Mouse (Mus musculus) forebrain, embryonic 10.5 days (tissue): Measurements from ENCODE around the gene Olfr733. TPM values are rescaled to one million over a fixed set of nuclear protein-coding genes. Genes with fewer than 3 reads are reported as not detected.

ENCODE experiments used
- DNase-seq: peaks from one replicate; pipeline ENCODE4 v3.0.0-alpha.2; 2017; ENCODE audit warnings: low spot score; ENCODE audit errors: extremely low spot score
- H3K27ac ChIP-seq: fragments of 300-500 bp; sonication (generic); 2 replicates; pipeline ENCODE4 v1.5.1; 2016; ENCODE audit warnings: mild to moderate bottlenecking
- H3K27me3 ChIP-seq: fragments of 300-500 bp; sonication (generic); 2 replicates; pipeline ENCODE4 v1.6.1; 2016; ENCODE audit warnings: mild to moderate bottlenecking; ENCODE audit not compliant: poor library complexity, severe bottlenecking
- H3K36me3 ChIP-seq: fragments of 300-500 bp; sonication (generic); replicated peaks from 2 replicates; pipeline ENCODE4 v1.6.1; 2016; ENCODE audit warnings: mild to moderate bottlenecking, moderate library complexity
- H3K4me1 ChIP-seq: fragments of 300-500 bp; sonication (generic); 2 replicates; pipeline ENCODE4 v1.6.1; 2016
- H3K4me3 ChIP-seq: fragments of 300-500 bp; sonication (generic); 2 replicates; pipeline ENCODE4 v1.5.1; 2016; ENCODE audit warnings: mild to moderate bottlenecking, moderate library complexity
- H3K9me3 ChIP-seq: fragments of 300-500 bp; sonication (generic); 2 replicates; pipeline ENCODE4 v1.6.1; 2016; ENCODE audit warnings: mild to moderate bottlenecking, moderate library complexity
- WGBS: fragments of 180-500 bp; shearing (Covaris S2); methylation state at CpG from one replicate; pipeline ENCODE4 v1.1.7; 2016; 5-methylcytosine and 5-hydroxymethylcytosine counted together
- polyA plus RNA-seq: library from polyadenylated mRNA; unstranded; fragments of >200 nt; fragmentation: Nextera tagmentation; extraction: Ambion mirVana; gene quantifications from 2 replicates; pipeline ENCODE4 v1.2.1, GENCODE M21; 2016

The Olfr733 gene
- not detected in 2 replicates for polyA plus RNA-seq

DNA sequence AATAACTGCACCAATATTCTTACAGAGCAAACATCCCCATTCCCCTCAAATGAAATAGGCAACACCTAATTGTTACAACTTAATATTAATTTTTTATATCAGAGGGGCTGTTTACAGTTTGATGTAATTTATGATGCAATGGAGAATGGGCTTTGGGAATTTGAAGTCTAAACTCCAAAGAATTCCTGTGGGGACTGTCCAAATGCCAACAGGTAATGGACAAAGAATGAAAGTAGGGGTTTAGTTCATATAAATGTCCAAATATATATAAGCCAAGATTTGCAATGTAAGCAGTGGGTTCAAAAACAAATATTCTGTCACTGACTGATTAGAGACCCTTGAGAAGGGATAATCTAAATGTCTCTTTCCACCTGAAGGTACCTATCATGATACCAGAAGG, at the start of gene Olfr733:
Gene Olfr733 (minus strand): TSS at position 101 of the 400 bp plus-strand sequence.
- Histone ChIP-seq H3K4me1 (no peaks in the 10 kb centered on the region), H3K9me3 (no peaks in the 10 kb centered on the region; the same call in 1 of the 2 replicates), H3K36me3 (no peaks in the 10 kb centered on the region), H3K27ac (no peak within 1 kb of the TSS), H3K27me3 (no peaks in the 10 kb centered on the region), H3K4me3 (no peak within 1 kb of the TSS)
- no peak for DNase-seq

GRCm38 (mm10) chr14:50348796-50349195, 47.5 kb upstream of the Olfr733 start, which contains the start of gene Olfr735:
TSS of gene Olfr735 (minus strand) at chr14:50348872.
- Histone ChIP-seq H3K27me3 (no peaks in the 10 kb centered on the region), H3K4me1 (no peaks in the 10 kb centered on the region)
- 92% methylated on average over 2 of the region's 2 CpGs for WGBS

DNA sequence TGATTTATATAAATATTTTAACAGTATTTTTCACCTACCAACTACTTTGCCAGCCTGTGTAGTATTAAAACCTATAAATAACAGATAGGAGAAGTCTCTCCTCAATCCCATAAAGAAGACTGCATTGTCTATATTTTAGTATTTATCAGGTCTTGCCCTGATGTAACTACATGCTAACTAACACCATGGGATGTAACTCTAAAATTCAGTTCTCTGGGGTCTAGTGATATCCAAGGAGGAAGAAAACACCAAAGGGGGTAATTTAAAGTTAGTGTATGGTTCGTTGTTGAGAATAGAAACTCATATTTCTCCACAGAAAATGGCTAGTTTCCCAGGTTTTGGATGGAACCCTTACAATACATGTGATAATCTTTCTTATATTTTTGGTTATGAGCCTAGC, 25.3 kb upstream of the Olfr733 start, which contains the start of gene Olfr734:
Gene Olfr734 (minus strand): TSS at position 101 of the 400 bp plus-strand sequence.
- Histone ChIP-seq H3K36me3 (no peaks in the 10 kb centered on the region), H3K4me1 (no peaks in the 10 kb centered on the region), H3K4me3 (no peak within 1 kb of the TSS), H3K9me3 (no peaks in the 10 kb centered on the region), H3K27ac (no peak within 1 kb of the TSS), H3K27me3 (no peaks in the 10 kb centered on the region)
- no peak for DNase-seq
- WGBS, result 86% methylated on average over 1 of the region's 1 CpGs

More at GRCm38 (mm10) chr14:50348796-50349195, 47.5 kb upstream of the Olfr733 start, which contains the start of gene Olfr735:
- H3K9me3 ChIP-seq, result no peaks in the 10 kb centered on the region
- no peaks in the 10 kb centered on the region for H3K36me3 ChIP-seq
- no peak for DNase-seq
- no peak within 1 kb of the TSS for H3K4me3 ChIP-seq
- H3K27ac ChIP-seq, result no peak within 1 kb of the TSS

- DNase-seq, result no peak
- 85% methylated on average over 1 of the region's 1 CpGs for WGBS
- Histone ChIP-seq H3K4me1 (no peaks in the 10 kb centered on the region), H3K9me3 (no peaks in the 10 kb centered on the region), H3K27ac (no peak within 1 kb of the TSS), H3K36me3 (no peaks in the 10 kb centered on the region), H3K4me3 (no peak within 1 kb of the TSS), H3K27me3 (no peaks in the 10 kb centered on the region)
Observed at GRCm38 (mm10) chr14:50284106-50284505, 17.2 kb downstream of the Olfr733 start, which contains the start of gene Olfr732. TSS of gene Olfr732 (minus strand) at chr14:50284206.

Other genes starting within 250 kb of the Olfr733 start
- gene Olfr726, start 210.6 kb downstream of the Olfr733 start, polyA plus RNA-seq, result not detected in 2 replicates
- gene Olfr727, start 178.3 kb downstream of the Olfr733 start, polyA plus RNA-seq, result not detected in 2 replicates
- gene Olfr728, start 158.8 kb downstream of the Olfr733 start, polyA plus RNA-seq, result not detected in 2 replicates
- gene Olfr729, start 148.6 kb downstream of the Olfr733 start, polyA plus RNA-seq, result not detected in 2 replicates
- gene Olfr730, start 113.3 kb downstream of the Olfr733 start, polyA plus RNA-seq, result not detected in 2 replicates
- gene Olfr731, start 59.7 kb downstream of the Olfr733 start, polyA plus RNA-seq, result not detected in 2 replicates
- gene Olfr732, start 17.3 kb downstream of the Olfr733 start, polyA plus RNA-seq, result not detected in 2 replicates
- not detected in 2 replicates for gene Olfr734, start 25.2 kb upstream of the Olfr733 start, polyA plus RNA-seq
- not detected in 2 replicates for gene Olfr735, start 47.4 kb upstream of the Olfr733 start, polyA plus RNA-seq
- gene Tlr11, start 56.4 kb upstream of the Olfr733 start, polyA plus RNA-seq, result not detected in 2 replicates
- gene Olfr736, start 79.6 kb upstream of the Olfr733 start, polyA plus RNA-seq, result not detected in 2 replicates
- not detected in 2 replicates for gene Olfr738, start 106.0 kb upstream of the Olfr733 start, polyA plus RNA-seq
- not detected in 2 replicates for gene Olfr739, start 117.1 kb upstream of the Olfr733 start, polyA plus RNA-seq
- not detected in 2 replicates for gene Olfr740, start 144.0 kb upstream of the Olfr733 start, polyA plus RNA-seq
- gene Olfr741, start 171.2 kb upstream of the Olfr733 start, polyA plus RNA-seq, result not detected in 2 replicates
- gene Olfr742, start 202.1 kb upstream of the Olfr733 start, polyA plus RNA-seq, result not detected in 2 replicates
- gene Olfr743, start 220.3 kb upstream of the Olfr733 start, polyA plus RNA-seq, result not detected in 2 replicates